In genomic region chr4:132659106-132659505, GRCm38 (mm10) we compare ENCODE assay signal across 35 mouse cellular contexts. TPM values are rescaled to one million over a fixed set of nuclear protein-coding genes. Genes with fewer than 3 reads are reported as not detected.
DNase-seq lines count a peak whose midpoint lies in the region; ATAC-seq and TF ChIP-seq lines count a peak whose summit lies in the region.
"Had no signal": no experiment of that assay in that cellular context is flagged by ENCODE, and none has a peak within 500 bp of the region (broad histone marks: within the 10 kb centered on the region; RNA-seq: fewer than 3 reads in every experiment).

No protein-coding gene starts in this region.

- TF ChIP-seq POLR2A in spleen, adult 2 months (IDR thresholded peaks at IDR 0.05; ENCODE audit: low read depth, low read length): no peak

- no peaks in the 10 kb centered on the region for H3K27me3 ChIP-seq in spleen, adult 2 months (ENCODE audit: control insufficient read depth, insufficient read depth, low read length)
- H3K27me3 ChIP-seq in hindbrain, embryonic 11.5 days (ENCODE audit: control insufficient read depth, insufficient read depth, low read length): no peaks in the 10 kb centered on the region
- H3K27me3 ChIP-seq: embryonic facial prominence, embryonic 13.5 days; heart, embryonic 13.5 days; hindbrain, embryonic 15.5 days; intestine, embryonic 15.5 days; midbrain, embryonic 15.5 days; neural tube, embryonic 12.5 days had no signal

- no peaks in the 10 kb centered on the region for H3K4me1 ChIP-seq in spleen, adult 2 months (ENCODE audit: control insufficient read depth, insufficient read depth, insufficient read length)
- H3K4me1 ChIP-seq in hindbrain, embryonic 11.5 days (replicated peaks; ENCODE audit: control insufficient read depth, insufficient read depth, low read length): no peaks in the 10 kb centered on the region
- H3K4me1 ChIP-seq: embryonic facial prominence, embryonic 13.5 days; forebrain, embryonic 10.5 days; hindbrain, embryonic 15.5 days; intestine, embryonic 15.5 days; midbrain, embryonic 10.5 days; midbrain, embryonic 15.5 days; neural tube, embryonic 12.5 days had no signal

- H3K27ac ChIP-seq in spleen, adult 2 months (ENCODE audit: insufficient read depth, low read length): peak overlapping the region; percentile 42; the same call in 1 of the 2 replicates
- no peak overlapping the region for H3K27ac ChIP-seq in hindbrain, embryonic 11.5 days (ENCODE audit: low read depth, low read length)
- H3K27ac ChIP-seq: embryonic facial prominence, embryonic 13.5 days; forebrain, embryonic 10.5 days; gastrocnemius, adult 2 months; heart, adult 2 months; heart, embryonic 13.5 days; hindbrain, embryonic 15.5 days; intestine, embryonic 15.5 days; liver, embryonic 14.5 days; macrophage; midbrain, embryonic 10.5 days; midbrain, embryonic 15.5 days; neural tube, embryonic 12.5 days had no signal

- no peak for DNase-seq in spleen, adult 2 months (ENCODE audit: low read depth in 1 of 2, low spot score in 2 of 2)
- no peak for DNase-seq in spleen, postnatal 14 days (ENCODE audit: low spot score in 2 of 2)
- peak; percentile 11 to 17 for DNase-seq in CD8-positive naive resting alpha-beta T cell, adult 2 months (ENCODE audit: low read depth in 2 of 2, low spot score in 2 of 2)
- DNase-seq in induced T-regulatory cell, adult 2 months (ENCODE audit: low read depth): peak; percentile 84
- DNase-seq in kidney, adult 18-20 months: no peak
- no peak for DNase-seq in hindbrain, embryonic 11.5 days (ENCODE audit: low spot score)
- DNase-seq in natural killer cell, adult 2 months (ENCODE audit: low spot score in 2 of 2): no peak
- DNase-seq: adrenal gland, adult 2 months; adrenal gland, postnatal 36 days; cerebellum, adult 11 months; cerebellum, adult 9-11 months; gastrocnemius, adult 2 months; gastrocnemius, postnatal 36 days; heart, adult 2 months; heart, postnatal 10 days; kidney, adult 9 months; kidney, postnatal 10 days; layer of hippocampus, adult 9-11 months; liver; lung, adult 2 months; lung, postnatal 10 days; retina, postnatal 1 day; right cerebral cortex, postnatal 14 days; thymus, postnatal 36 days had no signal

- H3K4me3 ChIP-seq in spleen, adult 2 months (ENCODE audit: extremely low read depth, insufficient read depth, insufficient read length): no peak overlapping the region
- no peak overlapping the region for H3K4me3 ChIP-seq in hindbrain, embryonic 11.5 days (ENCODE audit: low read depth, low read length)
- H3K4me3 ChIP-seq: embryonic facial prominence, embryonic 13.5 days; forebrain, embryonic 10.5 days; gastrocnemius, adult 2 months; heart, adult 2 months; heart, embryonic 13.5 days; hindbrain, embryonic 15.5 days; intestine, embryonic 15.5 days; midbrain, embryonic 10.5 days; midbrain, embryonic 15.5 days; neural tube, embryonic 12.5 days had no signal

- WGBS in spleen, adult 2 months: 91% methylated on average over 7 of the region's 7 CpGs
- WGBS in hindbrain, embryonic 11.5 days: 86% methylated on average over 7 of the region's 7 CpGs

- TF ChIP-seq CTCF in spleen, adult 2 months (IDR thresholded peaks at IDR 0.05; ENCODE audit: extremely low read depth, insufficient read depth, insufficient read length, insufficient replicate concordance): no peak

- peaks cover 9% of the 10 kb centered on the region; the same call in 1 of the 2 replicates for H3K36me3 ChIP-seq in spleen, adult 2 months (ENCODE audit: control insufficient read depth, insufficient read depth, low read length)
- H3K36me3 ChIP-seq in hindbrain, embryonic 11.5 days (ENCODE audit: control insufficient read depth, insufficient read depth, low read length): no peaks in the 10 kb centered on the region

- no peak overlapping the region for H3K4me2 ChIP-seq in hindbrain, embryonic 11.5 days (replicated peaks; ENCODE audit: low read depth, low read length)
- H3K4me2 ChIP-seq: embryonic facial prominence, embryonic 13.5 days; heart, embryonic 13.5 days; hindbrain, embryonic 15.5 days; intestine, embryonic 15.5 days; midbrain, embryonic 15.5 days; neural tube, embryonic 12.5 days had no signal

- no peak for ATAC-seq in hindbrain, embryonic 11.5 days (ENCODE audit: low FRiP score)
- ATAC-seq: forebrain, embryonic 16.5 days; intestine, embryonic 15.5 days; midbrain, embryonic 15.5 days had no signal

- no peaks in the 10 kb centered on the region for H3K9me3 ChIP-seq in hindbrain, embryonic 11.5 days (ENCODE audit: control insufficient read depth, low read length)
- H3K9me3 ChIP-seq: embryonic facial prominence, embryonic 13.5 days; forebrain, embryonic 10.5 days; heart, embryonic 13.5 days; hindbrain, embryonic 15.5 days; intestine, embryonic 15.5 days; midbrain, embryonic 10.5 days; midbrain, embryonic 15.5 days; neural tube, embryonic 12.5 days had no signal

- no peak overlapping the region for H3K9ac ChIP-seq in hindbrain, embryonic 11.5 days (ENCODE audit: low read depth, low read length)
- H3K9ac ChIP-seq: embryonic facial prominence, embryonic 13.5 days; heart, embryonic 13.5 days; hindbrain, embryonic 15.5 days; intestine, embryonic 15.5 days; liver, embryonic 14.5 days; midbrain, embryonic 15.5 days had no signal

RNA-seq across cellular contexts. Expression of gene Eya3, which starts 20.3 kb away (rescaled TPM):
- polyA plus RNA-seq in spleen, adult 2 months (2012; rRNA removed): 21.3 and 22.0 TPM in 2 replicates
- polyA plus RNA-seq in hindbrain, embryonic 11.5 days (2014; fragmentation: Nextera tagmentation; extraction: Ambion mirVana): 21.9 and 34.1 TPM in 2 replicates

Comparison
In these comparisons a context has a peak if more than half of its experiments do, and no peak if none do; other contexts are left out.
1. DNase-seq: peak in CD8-positive naive resting alpha-beta T cell, adult 2 months (2 of 2) and induced T-regulatory cell, adult 2 months (single experiment); none in spleen, adult 2 months (0 of 2), spleen, postnatal 14 days (0 of 2), kidney, adult 18-20 months (single experiment), hindbrain, embryonic 11.5 days (single experiment) and natural killer cell, adult 2 months (0 of 2).